Mouse (Mus musculus) lung, postnatal 0 days (tissue): Measurements from ENCODE around the gene Olfr288. TPM values are rescaled to one million over a fixed set of nuclear protein-coding genes. Genes with fewer than 3 reads are reported as not detected.

Experiments
- ATAC-seq: fragments of 200-750 bp; cut with Nextera tagmentation; 2 replicates; pipeline ENCODE4 v1.8.0; 2017; ENCODE audit warnings: moderate library complexity
- DNase-seq: peaks from one replicate; pipeline ENCODE4 v3.0.0-alpha.2; 2016; ENCODE audit warnings: low spot score
- H3K27ac ChIP-seq: fragments of 300-500 bp; sonication (generic); 2 replicates; pipeline ENCODE4 v1.5.1; 2014; ENCODE audit warnings: antibody characterized with exemption, mild to moderate bottlenecking, low read length, mixed read lengths
- H3K27me3 ChIP-seq: fragments of 300-500 bp; sonication (generic); replicated peaks from 2 replicates; pipeline ENCODE4 v1.6.1; 2014; ENCODE audit warnings: low read length, mixed read lengths; ENCODE audit not compliant: insufficient read depth
- H3K36me3 ChIP-seq: fragments of 300-500 bp; sonication (generic); 2 replicates; pipeline ENCODE4 v1.6.1; 2014; ENCODE audit warnings: low read length, mixed read lengths; ENCODE audit not compliant: insufficient read depth
- H3K4me1 ChIP-seq: fragments of 300-500 bp; sonication (generic); 2 replicates; pipeline ENCODE4 v1.6.1; 2014; ENCODE audit warnings: antibody characterized with exemption, low read depth, low read length, mixed read lengths; ENCODE audit not compliant: insufficient read depth
- H3K4me2 ChIP-seq: fragments of 300-500 bp; sonication (generic); replicated peaks from 2 replicates; pipeline ENCODE4 v1.6.1; 2014; ENCODE audit warnings: low read depth, mild to moderate bottlenecking, low read length, moderate library complexity, mixed read lengths
- H3K4me3 ChIP-seq: fragments of 300-500 bp; sonication (generic); 2 replicates; pipeline ENCODE4 v1.5.1; 2014; ENCODE audit warnings: low read depth, low read length
- H3K9ac ChIP-seq: fragments of 300-500 bp; sonication (generic); replicated peaks from 2 replicates; pipeline ENCODE4 v1.6.1; 2014; ENCODE audit warnings: low read depth, mild to moderate bottlenecking
- H3K9me3 ChIP-seq: fragments of 300-500 bp; sonication (generic); 2 replicates; pipeline ENCODE4 v1.6.1; 2016; ENCODE audit warnings: low read length, mixed read lengths
- CTCF ChIP-seq: IDR thresholded peaks from 2 replicates; pipeline ENCODE4 v1.5.1; 2016; ENCODE audit warnings: antibody characterized with exemption, mild to moderate bottlenecking
- EP300 ChIP-seq: IDR thresholded peaks from 2 replicates; pipeline ENCODE4 v1.6.1; 2016; ENCODE audit warnings: antibody characterized with exemption, mild to moderate bottlenecking, control low read depth
- WGBS: fragments of 180-500 bp; shearing (Covaris S2); extraction: QIAGEN DNeasy Blood & Tissue Kit; methylation state at CpG from one replicate; pipeline ENCODE4 v1.1.7; 2014; 5-methylcytosine and 5-hydroxymethylcytosine counted together
- polyA plus RNA-seq: library from polyadenylated mRNA; unstranded; fragments of >200 nt; fragmentation: Nextera tagmentation; extraction: Ambion mirVana; gene quantifications from 2 replicates; pipeline ENCODE4 v1.2.1, GENCODE M21; 2015

The Olfr288 gene
- not detected in 2 replicates for polyA plus RNA-seq

DNA sequence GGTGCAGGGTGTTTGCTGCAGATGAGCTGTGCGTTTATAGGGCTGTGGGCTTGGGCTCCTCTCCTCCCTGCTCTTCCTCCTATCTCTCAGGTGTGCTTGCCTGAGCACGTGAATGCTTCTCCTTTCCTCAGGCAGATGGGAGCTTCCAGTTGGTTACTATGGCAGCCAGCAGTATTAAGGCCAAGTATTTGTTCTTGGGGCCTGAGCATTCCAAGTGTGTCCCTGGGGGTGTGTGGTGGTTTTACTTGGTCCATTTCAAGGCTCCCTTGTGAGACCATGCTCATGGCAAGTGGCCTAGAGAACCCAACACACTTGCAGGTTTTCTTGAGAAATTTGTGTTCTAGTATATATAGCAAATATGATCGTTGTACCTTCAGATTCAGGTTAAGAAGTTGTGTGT, at the start of gene Olfr288:
TSS of gene Olfr288 (minus strand) at position 101 of the 400 bp plus-strand sequence.
- Histone ChIP-seq H3K27me3 (no peaks in the 10 kb centered on the region), H3K36me3 (no peaks in the 10 kb centered on the region), H3K4me2 (no peak within 1 kb of the TSS), H3K9me3 (no peaks in the 10 kb centered on the region), H3K9ac (no peak within 1 kb of the TSS), H3K4me3 (no peak within 1 kb of the TSS), H3K4me1 (no peaks in the 10 kb centered on the region), H3K27ac (no peak within 1 kb of the TSS)
- WGBS = 67% methylated on average over 3 of the region's 3 CpGs
- DNase-seq (no peak), ATAC-seq (no peak)
- TF ChIP-seq EP300 = no peak
- TF ChIP-seq CTCF = no peak

DNA sequence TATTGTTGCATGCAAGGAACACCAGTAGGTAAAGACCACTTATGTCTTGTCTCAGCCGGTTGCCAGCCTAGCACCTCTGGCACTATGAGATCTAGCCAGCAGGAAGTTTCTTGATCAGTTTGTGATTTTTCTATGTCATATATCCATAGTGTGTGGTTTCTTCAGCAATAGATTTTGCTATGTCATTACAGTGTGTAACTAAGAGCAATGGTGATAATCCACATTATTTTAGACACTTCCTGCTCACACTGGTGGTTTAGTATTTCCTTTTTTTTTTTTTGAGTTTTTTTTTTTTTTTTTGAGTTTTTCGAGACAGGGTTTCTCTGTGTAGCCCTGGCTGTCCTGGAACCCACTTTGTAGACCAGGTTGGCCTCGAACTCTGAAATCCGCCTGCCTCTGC, 40.1 kb upstream of the Olfr288 start:
- TF ChIP-seq EP300 (no peak), CTCF (no peak)
- ATAC-seq = no peak
- H3K4me3 ChIP-seq = no peak overlapping the region

DNA sequence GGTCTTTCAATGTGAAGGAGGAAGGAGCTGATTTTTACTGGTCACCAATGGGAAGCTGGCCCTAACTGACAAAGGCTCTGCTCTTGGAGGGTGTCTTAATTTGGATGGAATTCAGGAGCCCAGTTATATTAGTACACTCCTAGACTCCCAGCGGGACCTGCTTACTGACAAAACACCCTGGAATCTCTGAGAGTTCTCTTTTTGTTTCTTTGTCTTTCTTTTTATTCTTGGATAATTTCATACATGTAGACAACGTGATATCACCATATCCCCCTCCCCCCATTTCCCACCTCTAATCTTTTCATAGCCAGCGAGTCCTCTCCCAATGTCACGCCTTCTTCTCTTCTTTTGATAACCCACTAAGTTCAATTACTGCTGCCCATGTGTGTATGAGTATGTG, 39.0 kb upstream of the Olfr288 start, which contains the start of gene Olfr286:
TSS of gene Olfr286 (minus strand) at position 101 of the 400 bp plus-strand sequence.
- H3K4me2 ChIP-seq = no peak within 1 kb of the TSS
- ATAC-seq (no peak), DNase-seq (no peak)
- TF ChIP-seq CTCF = no peak
- no peak within 1 kb of the TSS for H3K9ac ChIP-seq
- no peaks in the 10 kb centered on the region for H3K36me3 ChIP-seq
- no peaks in the 10 kb centered on the region for H3K9me3 ChIP-seq
- H3K4me1 ChIP-seq = no peaks in the 10 kb centered on the region
- 75% methylated on average over 4 of the region's 4 CpGs for WGBS
- H3K27me3 ChIP-seq = no peaks in the 10 kb centered on the region
- H3K4me3 ChIP-seq = no peak within 1 kb of the TSS
- no peak within 1 kb of the TSS for H3K27ac ChIP-seq

More for the DNA sequence above, 40.1 kb upstream of the Olfr288 start:
- WGBS = 83% methylated on average over 4 of the region's 4 CpGs
- no peak overlapping the region for H3K27ac ChIP-seq
- no peak for DNase-seq
- no peaks in the 10 kb centered on the region for H3K4me1 ChIP-seq
- no peaks in the 10 kb centered on the region for H3K27me3 ChIP-seq
- H3K9me3 ChIP-seq = no peaks in the 10 kb centered on the region
- H3K9ac ChIP-seq = no peak overlapping the region
- no peaks in the 10 kb centered on the region for H3K36me3 ChIP-seq
- no peak overlapping the region for H3K4me2 ChIP-seq

DNA sequence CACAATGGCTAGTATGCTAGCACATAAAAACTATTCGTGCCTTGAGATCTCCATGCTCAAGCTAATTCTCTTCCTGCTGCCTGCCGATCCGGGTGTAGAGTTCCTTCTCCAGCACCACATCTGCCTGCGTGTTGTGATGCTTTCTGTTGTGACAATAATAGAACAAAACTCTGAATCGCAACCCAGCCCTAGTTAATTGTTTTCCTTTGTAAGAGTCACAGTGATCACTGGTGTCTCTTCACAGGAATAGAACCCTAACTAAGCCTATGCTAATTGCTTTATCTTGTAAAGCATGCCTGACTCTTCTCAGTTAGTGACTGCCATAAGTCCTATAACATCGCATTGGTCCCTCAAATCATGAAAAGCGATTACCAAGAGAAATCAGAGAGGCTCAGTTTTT, 30.8 kb upstream of the Olfr288 start:
- Histone ChIP-seq H3K4me2 (no peak overlapping the region), H3K27me3 (no peaks in the 10 kb centered on the region), H3K9me3 (no peaks in the 10 kb centered on the region), H3K4me1 (no peaks in the 10 kb centered on the region), H3K36me3 (no peaks in the 10 kb centered on the region), H3K9ac (no peak overlapping the region), H3K27ac (no peak overlapping the region), H3K4me3 (no peak overlapping the region)
- DNase-seq = no peak
- ATAC-seq = no peak
- 76% methylated on average over 7 of the region's 7 CpGs for WGBS
- TF ChIP-seq EP300 = no peak
- TF ChIP-seq CTCF = no peak

DNA sequence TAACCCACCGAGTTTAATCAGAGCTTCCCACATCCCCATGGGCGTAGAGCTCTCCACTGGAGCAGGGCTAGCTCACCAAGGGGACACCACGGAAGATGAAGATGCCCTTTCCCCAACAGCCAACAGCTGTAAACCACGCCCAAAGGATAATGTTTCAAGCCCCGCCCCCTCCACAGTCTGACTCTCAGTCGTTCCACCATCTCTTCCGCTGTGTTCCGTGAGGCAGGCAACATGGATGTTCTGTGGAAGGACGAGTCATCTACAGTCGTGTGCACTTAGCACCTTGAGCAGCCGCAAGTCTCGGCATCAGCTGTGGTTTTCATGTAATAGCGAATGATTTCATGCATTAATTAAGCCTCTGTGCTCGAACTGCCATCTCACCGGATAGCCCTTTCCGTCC, 30.3 kb upstream of the Olfr288 start:
- DNase-seq (no peak), ATAC-seq (no peak)
- H3K9ac ChIP-seq = no peak overlapping the region
- 46% methylated on average over 16 of the region's 16 CpGs for WGBS
- no peak overlapping the region for H3K27ac ChIP-seq
- no peaks in the 10 kb centered on the region for H3K36me3 ChIP-seq
- no peaks in the 10 kb centered on the region for H3K27me3 ChIP-seq
- H3K4me3 ChIP-seq = no peak overlapping the region
- no peaks in the 10 kb centered on the region for H3K4me1 ChIP-seq
- no peak overlapping the region for H3K4me2 ChIP-seq
- no peaks in the 10 kb centered on the region for H3K9me3 ChIP-seq
- TF ChIP-seq EP300 (no peak), CTCF (no peak)

DNA sequence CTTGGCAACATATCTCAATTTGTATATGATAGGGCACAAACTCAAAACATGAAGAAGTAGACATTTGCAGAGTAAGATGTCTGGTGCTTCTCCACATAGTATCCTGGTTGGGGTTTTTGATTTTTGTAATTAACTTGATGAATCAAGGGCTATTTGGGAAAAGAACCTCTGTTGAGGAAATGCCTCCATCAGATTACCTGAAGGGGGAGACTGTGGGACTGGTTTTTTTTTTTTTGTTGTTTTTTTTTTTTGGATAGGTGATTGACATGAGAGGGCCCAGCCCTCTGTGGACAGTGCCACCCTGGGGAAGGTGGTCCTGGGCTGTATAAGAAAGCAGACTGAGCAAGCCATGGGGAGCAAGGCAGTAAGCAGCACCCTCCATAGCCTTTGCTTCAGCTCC, 27.0 kb upstream of the Olfr288 start:
- no peak overlapping the region for H3K9ac ChIP-seq
- no peaks in the 10 kb centered on the region for H3K36me3 ChIP-seq
- H3K4me1 ChIP-seq = no peaks in the 10 kb centered on the region
- no peak for DNase-seq
- TF ChIP-seq EP300 (no peak), CTCF (no peak)
- ATAC-seq = no peak
- no peaks in the 10 kb centered on the region for H3K27me3 ChIP-seq
- H3K4me2 ChIP-seq = no peak overlapping the region
- H3K27ac ChIP-seq = no peak overlapping the region
- H3K9me3 ChIP-seq = no peaks in the 10 kb centered on the region
- H3K4me3 ChIP-seq = no peak overlapping the region

DNA sequence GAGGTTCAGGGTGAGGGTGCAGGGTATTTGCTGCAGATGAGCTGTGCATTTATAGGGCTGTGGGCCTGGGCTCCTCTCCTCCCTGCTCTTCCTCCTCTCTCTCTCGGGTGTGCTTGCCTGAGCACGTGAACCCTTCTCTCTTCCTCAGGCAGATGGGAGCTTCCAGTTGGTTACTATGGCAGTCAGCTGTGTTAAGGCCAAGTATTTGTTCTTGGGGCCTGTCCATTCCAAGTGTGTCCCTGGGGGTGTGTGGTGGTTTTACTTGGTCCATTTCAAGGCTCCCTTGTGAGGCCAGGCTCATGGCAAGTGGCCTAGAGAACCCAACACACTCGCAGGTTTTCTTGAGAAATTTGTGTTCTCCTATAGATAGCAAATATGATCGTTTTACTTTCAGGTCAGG, 25.5 kb upstream of the Olfr288 start, which contains the start of the genes Gm44579 and Olfr287:
TSS of gene Gm44579 (minus strand) at position 101 of the 400 bp plus-strand sequence.
TSS of gene Olfr287 (minus strand) at position 180 of the 400 bp plus-strand sequence.
- Histone ChIP-seq H3K9me3 (no peaks in the 10 kb centered on the region), H3K36me3 (no peaks in the 10 kb centered on the region), H3K9ac (no peak within 1 kb of the TSS), H3K27me3 (no peaks in the 10 kb centered on the region), H3K4me3 (no peak within 1 kb of the TSS), H3K4me2 (no peak within 1 kb of the TSS), H3K27ac (no peak within 1 kb of the TSS), H3K4me1 (no peaks in the 10 kb centered on the region)
- no peak for DNase-seq
- 69% methylated on average over 4 of the region's 4 CpGs for WGBS
- TF ChIP-seq EP300 (no peak), CTCF (no peak)
- ATAC-seq = no peak
